Mouse (Mus musculus) mesoderm, embryonic 11.5 days (tissue): ENCODE results near the gene Galnt13.
"Not testable (repeated sequence)": the region's sequence is repeated elsewhere in the genome, so short reads cannot be mapped to it uniquely, and the experiment has no call there.

Experiments used
- DNase-seq: peaks from one replicate; pipeline ENCODE4 v3.0.0-alpha.2; 2012; ENCODE audit warnings: low read depth, low spot score

The Galnt13 gene

DNA sequence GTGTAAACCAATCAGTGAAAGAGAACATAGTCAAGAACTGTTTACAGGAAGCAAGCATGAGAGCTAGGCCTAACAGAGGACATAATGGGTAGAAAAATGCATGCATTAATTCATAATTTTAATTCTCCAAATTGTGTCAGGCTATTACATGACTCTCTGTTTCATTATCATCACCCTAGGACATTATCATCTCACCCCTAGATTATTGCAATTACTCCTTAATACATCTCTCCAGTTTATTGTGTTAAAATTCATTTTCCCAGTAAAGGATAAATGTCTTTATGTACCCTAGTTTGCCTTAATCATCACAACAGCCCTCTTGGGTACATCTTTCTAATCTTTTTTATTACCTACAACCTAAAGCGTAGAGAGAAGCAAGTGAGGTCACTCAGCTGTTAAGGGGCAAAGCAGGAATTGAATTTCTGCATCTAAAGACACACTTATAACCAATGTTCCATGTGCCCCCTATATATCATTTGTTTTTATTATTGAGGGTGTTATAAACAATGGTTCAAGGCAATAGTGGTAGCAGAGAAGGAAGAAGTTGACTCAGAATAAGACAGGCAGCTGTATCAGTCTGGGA is 479.1 kb downstream of the Galnt13 start:
- DNase-seq: no peak

DNA sequence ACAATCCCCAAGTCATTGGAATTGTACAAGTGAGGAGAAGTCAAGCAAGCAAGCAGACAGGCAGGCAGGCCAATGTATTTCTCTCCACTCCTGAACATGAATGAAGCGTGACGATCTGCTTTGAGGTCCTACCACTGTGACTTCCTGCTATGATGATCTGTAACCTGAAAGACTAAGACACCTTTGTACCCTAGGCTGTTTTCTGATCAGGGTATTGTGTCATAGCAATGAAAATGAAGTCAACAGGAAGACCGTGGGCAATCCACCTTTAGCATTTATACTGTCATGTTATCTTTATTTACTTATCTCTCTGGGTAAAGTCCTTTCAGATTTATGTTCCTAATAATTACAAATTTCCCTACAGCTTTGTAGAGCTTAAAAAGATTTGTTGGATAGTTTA is 500.3 kb downstream of the Galnt13 start:
- DNase-seq: no peak

DNA sequence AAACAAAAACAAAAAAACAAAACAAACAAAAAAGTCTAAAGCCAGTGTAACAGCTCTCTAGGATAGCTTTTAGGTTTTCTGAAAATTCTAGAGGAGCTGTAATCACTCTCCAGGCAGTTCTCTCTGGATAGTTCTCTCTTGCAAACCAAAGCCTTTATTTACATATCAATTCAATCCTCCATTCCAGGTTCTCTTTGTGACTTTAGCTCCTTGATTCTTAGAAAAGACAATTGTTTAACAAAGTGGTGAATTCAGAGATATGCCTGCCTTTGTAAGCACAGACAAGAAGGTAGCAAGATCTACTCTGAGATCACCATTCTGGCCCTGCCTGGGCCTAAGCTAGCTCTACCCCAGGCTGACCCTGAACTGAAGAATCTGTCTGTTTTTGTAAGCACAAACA is 501.2 kb downstream of the Galnt13 start:
- no peak for DNase-seq

DNA sequence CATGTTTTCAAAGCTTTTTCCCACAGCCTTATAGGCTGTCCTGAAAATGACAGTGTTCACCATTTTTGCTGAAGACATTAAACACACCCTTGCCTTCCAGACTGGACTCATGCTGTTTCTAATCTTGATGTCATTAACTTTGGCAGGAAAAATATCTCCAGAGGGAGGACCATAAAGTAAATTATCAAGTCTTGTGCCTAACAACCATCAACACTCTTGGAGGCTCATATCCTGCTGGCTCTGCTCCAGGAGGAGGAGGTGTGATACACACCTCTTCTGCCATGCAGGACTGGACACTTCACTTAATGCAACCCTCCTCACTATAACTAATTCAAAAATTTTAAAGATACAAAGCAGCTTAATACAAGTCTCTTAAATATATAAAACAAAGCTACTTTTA is 502.0 kb downstream of the Galnt13 start:
- DNase-seq: no peak

DNA sequence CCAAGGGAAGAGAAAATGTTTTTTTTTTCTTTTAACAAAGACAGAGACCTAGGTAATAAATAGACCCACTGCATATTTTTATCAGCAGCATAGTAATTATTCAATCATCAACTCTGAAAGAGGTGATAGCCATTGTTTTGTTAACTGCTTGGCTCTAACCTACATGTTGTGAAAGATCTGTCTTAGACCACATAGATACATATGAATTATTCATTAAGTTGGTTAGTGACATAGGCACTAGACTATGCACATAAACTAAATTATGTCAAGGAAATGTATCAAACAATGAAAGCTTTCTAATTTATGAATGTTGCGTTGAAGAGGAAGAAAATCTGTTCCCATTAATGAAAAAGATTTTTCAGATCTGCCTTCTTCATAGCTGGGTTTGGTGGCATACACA is 507.3 kb downstream of the Galnt13 start:
- no peak for DNase-seq

DNA sequence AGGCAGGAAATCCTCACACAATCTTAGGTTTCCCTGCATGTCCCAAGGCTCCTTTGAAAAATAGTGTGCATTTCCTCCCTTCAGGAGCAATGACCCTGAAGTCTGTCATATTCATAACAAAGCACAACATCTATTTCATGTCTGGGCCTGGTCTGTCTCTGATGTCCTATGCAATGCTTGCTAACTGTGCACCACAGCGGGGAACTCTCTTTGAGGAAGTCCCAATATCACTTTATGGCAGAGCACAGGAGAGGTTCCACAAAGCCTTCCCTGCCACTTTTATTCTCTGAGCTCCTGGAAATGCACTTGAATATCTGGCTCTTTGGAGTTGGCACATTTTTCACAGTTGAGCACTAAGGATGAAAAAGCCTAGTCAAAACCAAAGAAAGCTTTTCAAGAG is 547.7 kb downstream of the Galnt13 start:
- no peak for DNase-seq

GRCm38 (mm10) chr2:55022539-55022938 is 586.4 kb downstream of the Galnt13 start:
- not testable (repeated sequence) for DNase-seq

DNA sequence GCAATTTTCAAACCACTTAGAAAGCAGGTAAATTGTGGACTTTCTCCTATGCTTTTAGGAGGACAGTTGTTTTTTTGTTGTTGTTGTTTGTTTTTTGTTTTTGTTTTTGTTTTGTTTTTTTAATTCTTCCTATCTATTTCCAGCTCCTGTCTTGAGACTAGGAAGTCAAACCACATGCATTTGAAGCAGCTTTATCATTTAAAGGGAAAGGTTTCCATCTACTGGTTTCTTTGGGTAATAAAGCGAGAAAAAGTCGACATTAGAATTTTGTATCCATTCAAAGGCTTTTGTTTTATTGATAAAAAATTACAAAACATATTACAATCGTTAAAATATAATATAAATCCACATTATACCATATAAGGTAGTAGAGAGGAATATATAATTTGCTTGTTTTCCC is 598.5 kb downstream of the Galnt13 start:
- no peak for DNase-seq

DNA sequence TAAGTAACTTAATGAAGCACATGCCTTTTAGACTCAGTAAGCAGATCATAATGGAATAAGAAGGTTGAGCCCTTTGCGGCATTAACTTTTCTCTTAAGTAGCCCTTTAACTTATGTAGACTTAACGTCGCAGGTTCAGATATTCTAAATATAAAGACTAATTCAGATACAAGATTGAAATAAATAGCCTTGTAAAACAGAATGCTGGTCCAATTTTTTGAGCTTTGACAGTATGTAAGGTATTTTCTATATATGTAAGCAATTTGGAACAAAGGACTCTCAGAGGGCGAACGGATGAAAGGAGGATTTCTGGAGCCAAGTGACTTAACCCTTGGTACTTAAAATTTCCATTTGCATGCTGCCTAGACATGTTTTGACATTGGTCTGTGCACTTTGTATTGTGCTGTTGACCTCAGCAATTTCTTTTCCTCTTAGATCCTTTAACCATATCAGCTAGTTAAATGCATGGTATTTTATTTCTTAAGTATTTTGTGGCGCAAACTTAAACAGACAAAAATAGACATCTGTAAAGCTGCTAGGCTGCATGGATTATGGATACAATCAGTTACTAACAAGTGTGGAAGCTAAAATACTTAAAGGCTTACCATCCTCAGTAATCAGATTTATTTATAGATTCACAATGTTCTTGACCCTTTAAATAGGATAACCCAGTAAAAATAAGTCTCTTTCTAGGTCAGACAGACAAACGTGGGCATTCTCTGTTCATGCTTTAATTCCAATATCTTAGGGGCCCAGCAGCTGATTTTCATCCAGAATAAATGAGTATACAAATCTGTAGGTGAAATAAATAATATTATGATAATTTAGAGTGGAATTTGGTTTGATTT is 629.6 kb downstream of the Galnt13 start:
- DNase-seq: no peak

GRCm38 (mm10) chr2:55085580-55085979 is 649.5 kb downstream of the Galnt13 start:
- no peak for DNase-seq

GRCm38 (mm10) chr2:55088034-55088433 is 651.9 kb downstream of the Galnt13 start:
- no peak for DNase-seq

GRCm38 (mm10) chr2:55090332-55090731 is 654.2 kb downstream of the Galnt13 start:
- peak; percentile 27 for DNase-seq

- DNase-seq: peak; percentile 62
Observed at GRCm38 (mm10) chr2:55091495-55091894, 655.4 kb downstream of the Galnt13 start.

DNA sequence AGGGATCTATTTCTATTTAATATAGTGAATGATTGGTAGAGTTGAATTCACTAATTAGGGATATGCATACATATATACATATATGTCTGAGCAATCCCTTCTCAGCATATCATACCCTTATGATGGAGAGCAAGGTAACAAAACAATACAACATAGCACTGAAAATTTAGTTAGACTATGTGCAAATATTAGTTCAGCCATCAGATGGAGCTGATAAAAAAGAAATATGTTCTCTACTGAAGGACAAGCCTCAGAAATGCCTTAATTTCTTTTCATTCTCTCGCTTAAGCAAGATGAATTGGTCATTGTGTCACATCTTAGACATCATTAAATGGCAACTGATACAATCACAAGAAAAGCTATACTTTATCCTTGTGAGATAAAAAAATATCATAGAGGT is 663.0 kb downstream of the Galnt13 start:
- no peak for DNase-seq

DNA sequence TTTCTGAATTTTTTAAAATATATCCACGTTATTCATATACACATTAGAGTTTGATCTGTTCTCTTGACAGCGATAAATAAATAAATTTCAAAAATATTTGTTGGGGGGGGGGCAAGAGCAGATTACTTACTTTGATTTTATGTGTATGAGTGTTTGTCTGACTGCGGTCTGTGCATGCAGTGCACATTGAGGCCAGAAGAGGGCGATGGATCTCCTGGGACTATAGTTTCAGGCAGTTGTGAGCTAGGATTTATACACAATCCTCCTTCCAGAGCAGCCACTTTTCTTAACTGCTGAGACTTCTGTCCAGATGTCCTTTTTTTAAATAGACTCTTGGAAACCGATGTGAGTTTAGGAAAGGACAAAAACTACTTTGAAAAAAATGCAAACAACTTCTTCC is 665.2 kb downstream of the Galnt13 start:
- DNase-seq: peak; percentile 2

GRCm38 (mm10) chr2:55103521-55103920 is 667.4 kb downstream of the Galnt13 start:
- no peak for DNase-seq

DNA sequence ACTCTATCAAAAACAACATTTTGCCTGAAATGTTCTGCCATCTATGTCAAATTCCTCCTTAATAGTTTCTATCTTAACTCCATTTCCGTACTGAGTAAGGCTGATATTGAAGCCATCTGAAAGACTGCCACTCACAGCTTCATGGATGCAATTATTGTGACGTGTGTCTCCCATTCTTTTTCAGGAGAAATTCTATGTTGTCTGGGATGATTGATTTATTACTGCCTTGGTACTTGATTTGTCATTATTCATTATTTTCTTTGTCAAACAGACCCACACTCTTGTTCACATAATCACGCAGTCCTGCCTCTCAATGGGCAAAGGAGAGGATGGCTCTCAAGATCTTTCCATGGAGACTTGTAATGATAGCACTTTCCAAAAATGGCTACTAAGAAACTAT is 671.7 kb downstream of the Galnt13 start:
- no peak for DNase-seq

- no peak for DNase-seq
Observed at GRCm38 (mm10) chr2:55153089-55153488, 717.0 kb downstream of the Galnt13 start.

- DNase-seq: no peak
Observed at GRCm38 (mm10) chr2:55164781-55165180, 728.7 kb downstream of the Galnt13 start.
